Mouse (Mus musculus): ENCODE results near the gene Vmn1r232. TPM values are rescaled to one million over a fixed set of nuclear protein-coding genes. Genes with fewer than 3 reads are reported as not detected.

Gene Vmn1r232
- polyA plus RNA-seq, 1 experiment from 2014 or later = not detected

Other genes with a start within 250 kb of the Vmn1r232 start
- not detected in 2 replicates for gene Vmn1r226, start 236.9 kb downstream of the Vmn1r232 start, polyA plus RNA-seq (2014; fragmentation: Nextera tagmentation; extraction: Ambion mirVana)
- gene Vmn1r227, start 189.9 kb downstream of the Vmn1r232 start, polyA plus RNA-seq (2014; fragmentation: Nextera tagmentation; extraction: Ambion mirVana) = not detected in 2 replicates
- not detected in 2 replicates for gene Vmn1r228, start 133.6 kb downstream of the Vmn1r232 start, polyA plus RNA-seq (2014; fragmentation: Nextera tagmentation; extraction: Ambion mirVana)
- not detected in 2 replicates for gene Vmn1r229, start 108.2 kb downstream of the Vmn1r232 start, polyA plus RNA-seq (2014; fragmentation: Nextera tagmentation; extraction: Ambion mirVana)
- gene Vmn1r230, start 79.3 kb downstream of the Vmn1r232 start, polyA plus RNA-seq (2014; fragmentation: Nextera tagmentation; extraction: Ambion mirVana) = not detected in 2 replicates
- gene Vmn1r231, start 14.6 kb downstream of the Vmn1r232 start, polyA plus RNA-seq (2014; fragmentation: Nextera tagmentation; extraction: Ambion mirVana) = not detected in 2 replicates
- gene Ppp2r1a, start 25.6 kb upstream of the Vmn1r232 start, polyA plus RNA-seq (2014; fragmentation: Nextera tagmentation; extraction: Ambion mirVana) = 794 and 843 TPM in 2 replicates
- not detected in 2 replicates for gene Vmn1r233, start 76.8 kb upstream of the Vmn1r232 start, polyA plus RNA-seq (2014; fragmentation: Nextera tagmentation; extraction: Ambion mirVana)
- 16.2 and 21.0 TPM in 2 replicates for gene Zfp160, start 89.2 kb upstream of the Vmn1r232 start, polyA plus RNA-seq (2014; fragmentation: Nextera tagmentation; extraction: Ambion mirVana)